Mouse (Mus musculus): ENCODE data around the gene Clcn3.

Clcn3 gene

DNA sequence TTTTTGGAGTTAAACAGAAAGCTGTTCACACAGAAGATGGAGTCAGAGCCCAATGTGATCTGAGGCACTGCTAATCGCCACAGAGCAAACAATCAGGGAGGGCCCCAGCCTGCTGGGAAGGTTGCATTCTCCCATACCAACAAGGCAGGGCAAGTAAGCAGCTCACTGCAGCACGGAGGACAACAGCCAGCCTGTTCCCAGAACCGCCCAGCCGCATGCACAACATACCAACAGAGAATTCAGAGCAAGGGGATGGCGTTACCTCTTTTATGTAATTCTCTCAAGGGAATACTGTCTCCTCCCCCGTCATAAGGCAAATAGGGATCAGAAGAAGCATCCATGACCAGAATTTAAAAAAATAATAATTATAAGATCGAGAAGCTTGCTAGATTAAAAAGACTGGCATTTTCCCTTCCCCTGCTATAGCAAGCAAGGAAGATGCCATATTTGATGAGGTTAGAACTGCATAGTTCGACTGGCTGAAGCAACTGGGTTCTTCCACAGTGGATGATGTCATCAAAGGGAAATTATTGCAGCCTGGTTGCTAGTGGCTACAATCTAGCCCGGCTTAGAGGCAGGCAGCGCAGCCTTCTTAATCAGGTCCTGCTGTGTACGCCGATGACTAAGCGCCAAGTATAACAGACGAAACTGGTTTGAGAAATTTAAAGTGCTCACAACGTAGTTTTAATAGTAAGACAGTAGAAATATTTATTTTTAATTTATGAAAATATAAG is 28.7 kb downstream of the Clcn3 start:
- CTCF ChIA-PET: interaction anchor here (0.6 kb wide), 1 partner anchor 387 kb away, joined by 3 read pairs; no protein-coding TSS in a partner anchor

- CTCF ChIA-PET: no interaction called here
Observed at GRCm38 (mm10) chr8:60952803-60953202, 30.3 kb downstream of the Clcn3 start.

- CTCF ChIA-PET: interaction anchor here (0.6 kb wide), 1 partner anchor 8 kb away, joined by 3 read pairs; no protein-coding TSS in a partner anchor
Observed at GRCm38 (mm10) chr8:60951757-60952156, 31.3 kb downstream of the Clcn3 start.

GRCm38 (mm10) chr8:60951271-60951670 is 31.8 kb downstream of the Clcn3 start:
- CTCF ChIA-PET: interaction anchor here (0.6 kb wide), 1 partner anchor 9 kb away, joined by 3 read pairs; no protein-coding TSS in a partner anchor

DNA sequence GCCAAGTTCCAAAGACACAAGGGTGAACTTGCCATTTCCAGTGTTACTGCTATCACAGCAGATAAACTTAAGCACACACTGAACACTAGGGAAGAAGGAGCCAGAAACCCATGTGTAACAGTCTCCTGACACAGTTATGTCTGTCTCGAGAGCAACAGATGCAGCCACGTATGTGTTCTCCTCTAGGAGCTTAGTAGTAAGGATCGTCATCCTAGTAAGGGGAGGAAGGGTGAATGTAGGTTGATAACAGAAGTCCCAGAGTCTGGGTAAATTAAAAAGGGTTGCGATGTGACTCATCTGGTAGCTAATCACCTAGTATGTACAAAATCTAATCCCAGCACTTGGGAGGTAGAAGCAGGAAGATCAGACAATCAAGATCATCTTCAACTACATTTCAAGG is 33.2 kb downstream of the Clcn3 start:
- CTCF ChIA-PET: no interaction called here

GRCm38 (mm10) chr8:60947503-60947902 is 35.6 kb downstream of the Clcn3 start:
- CTCF ChIA-PET: no interaction called here

GRCm38 (mm10) chr8:60942867-60943266 is 40.2 kb downstream of the Clcn3 start:
- CTCF ChIA-PET: interaction anchor here (0.6 kb wide), 1 partner anchor 18 kb away, joined by 3 read pairs; no protein-coding TSS in a partner anchor

DNA sequence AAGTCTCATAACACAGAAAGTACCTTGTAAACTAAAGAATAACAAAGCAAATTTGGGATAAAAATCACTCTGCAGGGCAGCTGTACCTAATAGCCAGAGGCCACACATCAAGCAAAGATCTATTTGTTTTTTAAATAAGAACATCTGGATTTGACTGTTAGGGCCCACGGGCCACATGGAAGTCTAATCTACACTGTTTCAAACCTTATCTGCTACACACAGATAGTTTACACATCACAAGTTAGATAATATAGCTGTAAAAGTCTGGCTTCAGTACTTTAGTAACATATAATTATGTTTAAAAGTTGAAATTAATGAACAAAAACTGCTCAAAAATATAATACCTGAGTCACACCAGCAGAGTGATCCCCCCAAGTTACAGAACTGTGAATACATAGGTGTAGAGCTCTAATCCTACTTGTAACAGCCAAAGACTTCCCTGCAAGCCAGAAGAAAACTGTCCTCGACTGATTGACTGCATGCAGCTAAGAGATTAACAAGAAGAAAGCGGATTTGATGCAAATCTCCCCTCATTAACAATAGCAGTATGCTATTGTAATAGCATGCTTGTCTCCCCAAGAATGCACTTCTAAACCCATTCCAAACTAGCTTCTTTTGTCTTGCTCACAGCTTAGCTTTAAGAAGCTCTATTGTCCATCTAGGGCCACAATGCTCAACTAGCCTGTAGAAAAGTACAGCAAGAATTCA is 44.2 kb downstream of the Clcn3 start:
- CTCF ChIA-PET: no interaction called here

GRCm38 (mm10) chr8:60933617-60934016 is 49.5 kb downstream of the Clcn3 start:
- CTCF ChIA-PET: no interaction called here

GRCm38 (mm10) chr8:60920176-60920575 is 62.9 kb downstream of the Clcn3 start:
- CTCF ChIA-PET: no interaction called here

- CTCF ChIA-PET: no interaction called here
Observed at GRCm38 (mm10) chr8:60919069-60919468, 64.0 kb downstream of the Clcn3 start.

DNA sequence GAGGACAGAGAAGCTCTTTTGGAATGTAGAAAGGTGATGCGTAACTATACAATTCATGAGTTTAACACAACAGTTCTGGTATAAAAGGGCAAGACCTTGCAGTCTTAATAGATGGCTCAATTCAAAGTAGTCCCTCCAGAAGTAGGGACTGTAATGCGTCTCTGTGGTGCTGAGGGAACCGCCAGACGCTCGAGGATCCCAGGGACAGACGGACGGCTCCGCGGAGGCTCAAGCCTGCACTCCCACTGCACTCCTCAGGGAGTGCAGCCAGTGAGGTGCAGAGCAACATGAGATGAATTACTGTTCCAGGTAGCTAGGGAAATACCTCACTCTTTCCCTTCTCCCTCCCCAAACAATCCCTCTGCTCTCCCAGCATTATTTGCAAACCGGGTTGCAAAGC is 70.5 kb downstream of the Clcn3 start:
- CTCF ChIA-PET: interaction anchor here (0.7 kb wide), 1 partner anchor 57 kb away, joined by 3 read pairs; no protein-coding TSS in a partner anchor

DNA sequence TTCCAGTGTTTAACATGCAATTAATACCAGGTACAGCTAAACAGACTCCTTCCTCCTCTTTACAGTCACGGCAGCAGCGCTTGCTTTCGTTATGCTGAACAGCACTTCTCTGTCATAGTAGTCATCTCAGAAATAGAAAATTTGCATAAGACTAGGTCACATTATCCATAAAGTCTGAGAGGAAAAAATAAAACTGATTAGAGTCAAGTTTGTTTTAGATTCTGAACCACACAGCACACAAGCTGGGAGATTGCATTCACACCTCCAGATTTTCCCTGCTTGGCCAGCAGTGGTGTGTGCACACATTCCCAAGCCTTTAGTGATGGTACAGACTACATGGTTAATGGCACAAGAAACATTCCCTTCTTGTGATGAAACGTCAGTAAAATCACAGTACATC is 71.0 kb downstream of the Clcn3 start:
- CTCF ChIA-PET: no interaction called here

DNA sequence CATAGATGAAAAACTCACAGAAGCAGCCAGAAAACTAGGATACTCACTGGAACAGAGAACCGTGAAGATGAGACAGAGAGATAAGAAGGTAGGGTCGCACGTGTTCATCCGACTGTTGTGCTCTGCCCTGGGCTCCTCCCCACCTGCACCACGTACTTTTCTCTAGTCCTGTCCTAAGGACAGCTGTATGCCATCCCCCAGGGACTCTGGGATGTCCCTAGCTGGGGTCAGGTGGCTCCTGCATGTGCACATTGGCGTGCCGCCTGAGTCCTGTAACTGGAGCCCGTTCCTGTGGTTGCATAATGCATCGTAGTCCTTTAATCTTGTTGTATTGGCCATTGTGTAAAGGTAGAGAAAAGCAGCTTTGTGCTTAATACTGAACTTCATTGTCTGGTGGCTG is 83.0 kb downstream of the Clcn3 start:
- CTCF ChIA-PET: no interaction called here

GRCm38 (mm10) chr8:60895878-60896277 is 87.2 kb downstream of the Clcn3 start:
- CTCF ChIA-PET: no interaction called here

GRCm38 (mm10) chr8:60891757-60892156 is 91.3 kb downstream of the Clcn3 start:
- CTCF ChIA-PET: no interaction called here

DNA sequence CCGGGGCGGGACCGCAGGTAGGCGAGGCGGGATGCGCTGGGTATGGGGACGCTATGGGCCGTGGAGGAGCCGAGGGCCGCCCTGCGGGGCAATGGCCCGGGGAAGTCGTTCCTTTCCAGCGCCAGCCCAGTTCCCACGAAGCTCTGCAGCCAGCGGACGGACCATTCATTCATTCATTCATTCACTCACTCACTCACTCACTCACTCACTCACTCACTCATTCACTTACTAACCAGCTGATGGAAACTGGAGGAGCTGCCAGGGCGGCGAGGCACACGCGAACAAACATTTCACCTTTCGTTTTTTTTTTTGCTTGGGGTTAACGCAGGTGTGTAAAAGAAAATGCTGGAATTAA is 92.6 kb downstream of the Clcn3 start:
- CTCF ChIA-PET: interaction anchor here (0.6 to 1.1 kb wide), 3 partner anchors 45 to 396 kb away, joined by 4 to 13 read pairs (median 8); no protein-coding TSS in a partner anchor

DNA sequence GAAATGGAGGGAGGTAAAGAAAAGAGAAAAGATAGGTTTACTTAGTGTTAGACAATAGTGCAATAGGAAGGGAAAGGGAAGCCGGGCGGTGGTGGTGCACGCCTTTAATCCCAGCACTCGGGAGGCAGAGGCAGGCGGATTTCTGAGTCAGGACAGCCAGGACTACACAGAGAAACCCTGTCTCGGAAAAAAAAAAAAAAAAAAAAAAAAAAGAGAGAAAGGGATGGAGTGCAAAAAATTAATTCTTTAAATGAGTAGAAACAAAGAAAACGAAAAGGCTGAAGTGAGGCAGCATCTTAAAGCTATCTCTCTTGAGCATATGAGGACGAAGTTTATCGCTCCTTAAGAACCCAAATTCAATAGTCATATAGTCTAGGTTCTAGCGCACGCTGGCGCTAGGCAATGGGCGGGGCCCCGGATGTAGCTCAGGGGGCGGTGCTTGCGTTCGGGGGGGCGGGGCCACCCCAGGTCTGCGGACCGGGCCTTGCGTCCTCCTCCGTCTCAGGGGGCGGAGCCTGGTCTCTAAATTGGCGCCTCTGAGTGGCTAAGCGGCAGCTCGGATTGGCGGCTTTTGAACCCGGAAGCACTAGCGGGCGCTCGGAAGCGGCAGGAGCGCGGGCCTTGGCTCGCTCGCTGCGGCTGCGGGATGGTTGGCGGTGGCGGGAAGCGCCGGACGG is 93.1 kb downstream of the Clcn3 start, which contains the start of gene Hpf1:
Gene Hpf1, plus strand, starts transcription at position 576 of the 677 bp plus-strand sequence.
- CTCF ChIA-PET: interaction anchor here (0.6 to 1.1 kb wide), 3 partner anchors 46 to 397 kb away, joined by 4 to 13 read pairs (median 8); no protein-coding TSS in a partner anchor

DNA sequence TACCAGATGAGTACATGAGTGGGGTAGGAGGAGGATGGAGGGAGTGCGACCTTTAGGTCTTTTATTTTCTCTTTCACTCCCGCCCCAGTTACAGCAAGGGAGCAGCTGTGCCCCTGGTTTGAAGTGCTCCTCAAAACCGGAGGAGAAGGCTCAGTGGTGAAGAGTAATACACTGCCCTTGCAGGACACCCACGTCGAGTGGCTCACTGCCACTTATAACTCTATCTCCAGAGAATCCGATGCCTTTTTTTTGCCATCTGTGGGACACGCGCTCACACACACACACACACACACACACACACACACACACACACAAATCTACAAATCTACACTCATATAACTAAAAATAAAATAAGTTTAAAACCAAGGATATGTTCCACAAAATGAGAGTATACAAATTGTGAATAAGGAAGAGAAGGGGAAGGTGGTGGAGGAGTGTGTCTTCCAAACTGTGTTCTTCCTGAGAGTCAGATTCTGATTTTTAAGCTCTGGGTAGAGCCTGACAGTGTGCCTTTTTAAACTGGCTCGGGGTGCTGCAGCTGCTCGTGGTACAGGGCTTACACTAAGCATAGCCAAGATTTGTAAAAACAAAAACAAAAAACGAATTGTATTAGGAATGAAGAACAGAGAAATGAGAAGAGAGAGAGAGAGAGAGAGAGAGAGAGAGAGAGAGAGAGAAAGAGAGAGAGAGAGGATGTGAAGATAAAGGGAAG is 93.8 kb downstream of the Clcn3 start:
- CTCF ChIA-PET: interaction anchor here (1.1 kb wide), 1 partner anchor 47 kb away, joined by 4 read pairs; no protein-coding TSS in a partner anchor

GRCm38 (mm10) chr8:60886736-60887135 is 96.4 kb downstream of the Clcn3 start:
- CTCF ChIA-PET: no interaction called here

DNA sequence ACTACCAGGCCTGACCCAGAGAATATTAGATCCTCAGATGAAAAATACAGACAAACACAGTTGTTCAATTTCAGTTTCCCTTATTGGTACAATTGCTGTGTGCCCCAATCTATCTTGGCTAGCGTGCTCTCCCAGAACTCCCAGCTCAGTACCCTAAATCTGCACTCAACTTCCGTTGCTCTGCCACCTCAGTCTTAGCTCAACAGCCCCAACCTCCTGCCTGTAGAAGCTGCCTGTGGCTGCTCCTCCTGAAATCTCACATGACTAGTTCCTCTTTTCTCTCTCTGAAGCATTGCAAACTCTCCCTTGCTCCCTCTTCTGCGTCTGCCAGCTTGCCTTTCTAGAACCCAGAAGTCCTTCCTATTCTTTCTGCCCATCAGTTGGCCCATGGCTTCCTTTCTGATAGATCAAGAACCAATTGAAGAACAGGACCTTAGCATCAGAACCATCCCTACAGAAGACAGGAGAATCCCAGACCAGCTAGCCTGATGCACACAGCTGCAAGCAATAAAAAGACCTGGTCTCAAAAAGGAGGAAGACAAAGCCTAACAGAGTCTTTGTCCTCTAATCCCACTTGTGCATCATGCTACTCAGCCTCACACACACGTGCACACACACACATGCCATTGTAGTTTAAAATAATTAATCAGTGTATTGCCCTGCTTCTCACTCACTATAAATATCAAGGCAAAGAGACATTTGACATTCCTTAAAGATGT is 99.5 kb downstream of the Clcn3 start:
- CTCF ChIA-PET: no interaction called here
